In the genomic region with DNA sequence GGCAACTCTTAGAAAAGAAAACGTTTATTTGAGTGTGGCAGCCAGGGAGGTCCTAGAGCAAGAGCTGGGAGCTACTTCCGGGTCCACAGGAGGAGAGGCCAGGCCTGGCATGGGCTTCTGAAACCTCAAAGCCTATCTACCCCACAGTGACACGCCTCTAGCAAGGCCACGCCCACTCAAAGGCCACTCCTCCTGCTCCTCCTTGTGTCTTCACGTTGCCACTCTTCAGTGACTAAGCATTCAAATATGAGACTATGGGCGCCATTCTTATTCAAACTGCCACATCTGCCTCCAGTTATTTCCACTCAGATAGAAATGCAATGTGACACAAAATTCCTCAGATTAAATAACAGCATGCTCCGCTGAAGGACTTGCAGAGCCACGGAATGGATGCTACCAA, we compare ENCODE assay signal across 8 mouse cellular contexts. TPM values are rescaled to one million over a fixed set of nuclear protein-coding genes. Genes with fewer than 3 reads are reported as not detected.
DNase-seq lines count a peak whose midpoint lies in the region; ATAC-seq and TF ChIP-seq lines count a peak whose summit lies in the region.

No protein-coding gene starts in this region.

- peaks cover 54% of the 10 kb centered on the region for H3K4me1 ChIP-seq in E14TG2a.4 (replicated peaks; ENCODE audit: low read depth, low read length)
- peaks cover 32% of the 10 kb centered on the region for H3K4me1 ChIP-seq in embryonic facial prominence, embryonic 13.5 days
- 0 out of 2 replicates have a peak, but pooled peaks cover 6% of the 10 kb centered on the region for H3K4me1 ChIP-seq in intestine, embryonic 16.5 days (ENCODE audit: control insufficient read depth, insufficient read depth, low read length)

- no peaks in the 10 kb centered on the region for H3K9me3 ChIP-seq in E14TG2a.4 (ENCODE audit: low read length)
- H3K9me3 ChIP-seq in embryonic facial prominence, embryonic 13.5 days: no peaks in the 10 kb centered on the region
- no peaks in the 10 kb centered on the region for H3K9me3 ChIP-seq in intestine, embryonic 16.5 days (ENCODE audit: control insufficient read depth, low read length)

- no peaks in the 10 kb centered on the region for H3K27me3 ChIP-seq in E14TG2a.4 (ENCODE audit: insufficient read depth, low read length)
- no peaks in the 10 kb centered on the region for H3K27me3 ChIP-seq in embryonic facial prominence, embryonic 13.5 days
- no peaks in the 10 kb centered on the region for H3K27me3 ChIP-seq in intestine, embryonic 16.5 days (replicated peaks; ENCODE audit: control insufficient read depth, insufficient read depth, low read length)
- no peaks in the 10 kb centered on the region; the same call in 1 of the 2 replicates for H3K27me3 ChIP-seq in splenic B cell, adult 2 months (ENCODE audit: control insufficient read depth, insufficient read depth, low read length, poor library complexity, severe bottlenecking)

- H3K27ac ChIP-seq in embryonic facial prominence, embryonic 13.5 days: peak overlapping the region; percentile 83
- H3K27ac ChIP-seq in intestine, embryonic 16.5 days (ENCODE audit: low read length): no peak overlapping the region

- H3K9ac ChIP-seq in embryonic facial prominence, embryonic 13.5 days: no peak overlapping the region
- H3K9ac ChIP-seq in intestine, embryonic 16.5 days (ENCODE audit: low read depth, low read length): no peak overlapping the region

- WGBS in embryonic facial prominence, embryonic 13.5 days: 9% methylated on average over 8 of the region's 8 CpGs
- WGBS in intestine, embryonic 16.5 days: 23% methylated on average over 8 of the region's 8 CpGs

- no peaks in the 10 kb centered on the region for H3K36me3 ChIP-seq in E14TG2a.4 (ENCODE audit: insufficient read depth, low read length)
- H3K36me3 ChIP-seq in embryonic facial prominence, embryonic 13.5 days: peaks cover 9% of the 10 kb centered on the region; the same call in 1 of the 2 replicates
- H3K36me3 ChIP-seq in intestine, embryonic 16.5 days (ENCODE audit: control insufficient read depth, insufficient read depth, low read length): no peaks in the 10 kb centered on the region
- no peaks in the 10 kb centered on the region for H3K36me3 ChIP-seq in splenic B cell, adult 2 months (ENCODE audit: control insufficient read depth, insufficient read depth, low read length, poor library complexity, severe bottlenecking)

- peak; percentile 69; the same call in 1 of the 2 replicates for ATAC-seq in embryonic facial prominence, embryonic 13.5 days (ENCODE audit: insufficient number of reproducible peaks, insufficient read depth, low FRiP score, low TSS enrichment, low read depth)
- ATAC-seq in intestine, embryonic 16.5 days: peak; percentile 88

- DNase-seq in 3T3-L1 (ENCODE audit: low read depth, low spot score): peak; percentile 100
- peak; percentile 54 for DNase-seq in lung, postnatal 25 days (ENCODE audit: low spot score)
- DNase-seq in splenic B cell, adult 2 months (ENCODE audit: low read depth, low spot score): peak; percentile 24
- DNase-seq in cerebellum, postnatal 36 days: no peak
- DNase-seq in right cerebral cortex, postnatal 25 days: no peak

- TF ChIP-seq CTCF in E14TG2a.4 (conservative IDR thresholded peaks at IDR 0.05; ENCODE audit: low read length): no peak

- peak overlapping the region; percentile 36 for H3K4me2 ChIP-seq in embryonic facial prominence, embryonic 13.5 days
- H3K4me2 ChIP-seq in intestine, embryonic 16.5 days (ENCODE audit: low read depth, low read length): no peak overlapping the region

- peak overlapping the region; percentile 73 for H3K4me3 ChIP-seq in E14TG2a.4 (replicated peaks; ENCODE audit: low read length)
- H3K4me3 ChIP-seq in embryonic facial prominence, embryonic 13.5 days: no peak overlapping the region
- no peak overlapping the region for H3K4me3 ChIP-seq in intestine, embryonic 16.5 days (ENCODE audit: low read length)

RNA-seq across cellular contexts. Expression of a gene that starts 9.2 kb away (rescaled TPM):
- 45.4 and 47.0 TPM in 2 replicates for polyA plus RNA-seq in embryonic facial prominence, embryonic 13.5 days (2015; fragmentation: Nextera tagmentation; extraction: Ambion mirVana)
- polyA plus RNA-seq in intestine, embryonic 16.5 days (2015; fragmentation: Nextera tagmentation; extraction: Ambion mirVana): 43.5 and 46.7 TPM in 2 replicates

RNA-seq across cellular contexts. Expression of a gene that starts 45.1 kb away (rescaled TPM):
- 202 and 213 TPM in 2 replicates for polyA plus RNA-seq in embryonic facial prominence, embryonic 13.5 days (2015; fragmentation: Nextera tagmentation; extraction: Ambion mirVana)
- 147 and 167 TPM in 2 replicates for polyA plus RNA-seq in intestine, embryonic 16.5 days (2015; fragmentation: Nextera tagmentation; extraction: Ambion mirVana)

Comparison
In these comparisons a context has a peak if more than half of its experiments do, and no peak if none do; other contexts are left out.
1. DNase-seq: peak in 3T3-L1 (single experiment), lung, postnatal 25 days (single experiment) and splenic B cell, adult 2 months (single experiment); none in cerebellum, postnatal 36 days (0 of 2) and right cerebral cortex, postnatal 25 days (single experiment).